Mouse (Mus musculus) megakaryocyte, embryonic 14.5 days (primary cell): ENCODE data around the gene Aspa.

ENCODE experiments used
- FLI1 ChIP-seq: IDR thresholded peaks from 2 replicates; pipeline ENCODE4 v1.6.1; 2012; ENCODE audit warnings: low read length, inconsistent platforms, mixed read lengths
- GATA1 ChIP-seq: IDR thresholded peaks from 3 replicates; pipeline ENCODE4 v1.6.1; 2012; ENCODE audit warnings: mixed read lengths, low read length, inconsistent platforms, borderline replicate concordance

- TF ChIP-seq GATA1 = no peak
- no peak for TF ChIP-seq FLI1
Measured at GRCm38 (mm10) chr11:73274821-73275220, 54.6 kb downstream of the Aspa start.
